ENCODE assay signal across 25 mouse cellular contexts in genomic region chr11:29986257-29986656, GRCm38 (mm10). TPM values are rescaled to one million over a fixed set of nuclear protein-coding genes. Genes with fewer than 3 reads are reported as not detected.
DNase-seq lines count a peak whose midpoint lies in the region; ATAC-seq and TF ChIP-seq lines count a peak whose summit lies in the region.
"Had no signal": no experiment of that assay in that cellular context is flagged by ENCODE, and none has a peak within 500 bp of the region (broad histone marks: within the 10 kb centered on the region; RNA-seq: fewer than 3 reads in every experiment).

No protein-coding gene starts in this region.

- peak; percentile 8 for DNase-seq in liver, adult 2 months (ENCODE audit: extremely low read depth, low read depth, low spot score)
- DNase-seq in A20 (ENCODE audit: low read depth, low spot score), result peak; percentile 4
- DNase-seq in yolk sac, embryonic 10.5 days (ENCODE audit: low spot score), result no peak
- DNase-seq: adrenal gland, postnatal 14 days; cerebellum, adult 2 months; cerebellum, postnatal 10 days; embryo, embryonic 11 days; gastrocnemius, postnatal 10 days; heart, adult 2 months; heart, postnatal 14 days had no signal

- H3K4me3 ChIP-seq in liver, adult 2 months (ENCODE audit: insufficient read depth, low read depth, low read length), result no peak overlapping the region
- no peak overlapping the region for H3K4me3 ChIP-seq in liver, embryonic 12.5 days
- H3K4me3 ChIP-seq: embryonic facial prominence, embryonic 15.5 days; erythroblast, embryonic 14.5 days; forebrain, embryonic 10.5 days; heart, adult 2 months; heart, embryonic 15.5 days had no signal

- H3K4me2 ChIP-seq in liver, embryonic 12.5 days, result no peak overlapping the region
- H3K4me2 ChIP-seq: embryonic facial prominence, embryonic 15.5 days; heart, embryonic 11.5 days; heart, embryonic 15.5 days; hindbrain, embryonic 14.5 days had no signal

- no peaks in the 10 kb centered on the region for H3K36me3 ChIP-seq in liver, adult 2 months (ENCODE audit: control insufficient read depth, insufficient read depth, low read length)
- H3K36me3 ChIP-seq in liver, embryonic 12.5 days, result no peaks in the 10 kb centered on the region
- H3K36me3 ChIP-seq: embryonic facial prominence, embryonic 15.5 days; forebrain, embryonic 10.5 days; G1E; heart, embryonic 15.5 days had no signal

- H3K27ac ChIP-seq in liver, adult 2 months (replicated peaks; ENCODE audit: insufficient read depth, low read depth, low read length), result no peak overlapping the region
- H3K27ac ChIP-seq in liver, embryonic 12.5 days, result no peak overlapping the region
- H3K27ac ChIP-seq: embryonic facial prominence, embryonic 15.5 days; forebrain, embryonic 10.5 days; heart, adult 2 months; heart, embryonic 15.5 days; hindbrain, embryonic 14.5 days had no signal

- H3K27me3 ChIP-seq in liver, adult 2 months (ENCODE audit: control insufficient read depth, insufficient read depth, low read length), result no peaks in the 10 kb centered on the region
- no peaks in the 10 kb centered on the region for H3K27me3 ChIP-seq in liver, embryonic 12.5 days (replicated peaks)
- H3K27me3 ChIP-seq: embryonic facial prominence, embryonic 15.5 days; heart, embryonic 15.5 days; Patski had no signal

- WGBS in liver, adult 2 months, result 64% methylated on average over 2 of the region's 2 CpGs
- WGBS in liver, embryonic 12.5 days (ENCODE audit: insufficient replicate concordance), result 54% methylated on average over 2 of the region's 2 CpGs

- no peaks in the 10 kb centered on the region for H3K79me2 ChIP-seq in liver, adult 2 months (ENCODE audit: control insufficient read depth, insufficient read depth, low read length)

- no peaks in the 10 kb centered on the region for H3K4me1 ChIP-seq in liver, adult 2 months (ENCODE audit: control insufficient read depth, insufficient read depth, low read length)
- no peaks in the 10 kb centered on the region for H3K4me1 ChIP-seq in liver, embryonic 12.5 days
- H3K4me1 ChIP-seq: embryonic facial prominence, embryonic 15.5 days; forebrain, embryonic 10.5 days; heart, embryonic 15.5 days had no signal

- H3K9ac ChIP-seq in liver, adult 2 months (ENCODE audit: low read depth, low read length), result no peak overlapping the region
- H3K9ac ChIP-seq in liver, embryonic 12.5 days, result no peak overlapping the region
- H3K9ac ChIP-seq: embryonic facial prominence, embryonic 15.5 days; heart, embryonic 15.5 days; hindbrain, embryonic 14.5 days had no signal

- ATAC-seq in liver, embryonic 12.5 days, result no peak
- peak; percentile 60 for ATAC-seq in common myeloid progenitor, adult 5-6 weeks (replicated peaks; ENCODE audit: low read depth, poor library complexity, severe bottlenecking)
- ATAC-seq in megakaryocyte progenitor cell, adult 5-6 weeks (replicated peaks; ENCODE audit: poor library complexity), result peak; percentile 91
- no peak for ATAC-seq in inflammation-experienced regulatory T-cells, adult 6 months
- ATAC-seq in frontal cortex, adult (ENCODE audit: low TSS enrichment), result no peak
- ATAC-seq: activated CD4-positive, CD25-positive, alpha-beta regulatory T cell, adult 4 months; forebrain, embryonic 14.5 days; Patski had no signal

- H3K9me3 ChIP-seq in liver, embryonic 12.5 days (replicated peaks), result no peaks in the 10 kb centered on the region
- H3K9me3 ChIP-seq: embryonic facial prominence, embryonic 15.5 days; forebrain, embryonic 10.5 days; G1E; heart, embryonic 15.5 days had no signal

- TF ChIP-seq CTCF in liver, adult 2 months (IDR thresholded peaks at IDR 0.05; ENCODE audit: low read depth, low read length), result no peak

- TF ChIP-seq POLR2A in liver, adult 2 months (IDR thresholded peaks at IDR 0.05; ENCODE audit: extremely low read depth, insufficient read depth, low read length), result no peak

RNA-seq across cellular contexts. Expression of gene Eml6, which starts 39.6 kb away (rescaled TPM):
- 2.3 and 2.5 TPM in 2 replicates for total RNA-seq in liver, adult 2 months (2014; rRNA removed)
- 0.12 and 0.17 TPM in 2 replicates for polyA plus RNA-seq in liver, adult 2 months (2012; rRNA removed)
- 0.15 and 0.25 TPM in 2 replicates for polyA plus RNA-seq in liver, embryonic 12.5 days (2016; fragmentation: Nextera tagmentation; extraction: Ambion mirVana)
- 1.5 and 2.5 TPM in 2 replicates for total RNA-seq in common myeloid progenitor, adult 5-6 weeks (2017)
- total RNA-seq in megakaryocyte progenitor cell, adult 5-6 weeks (2015), result 0.49 and 0.51 TPM in 2 replicates
- total RNA-seq in megakaryocyte progenitor cell, adult 5-6 weeks (2017), result 0.71 and 1.2 TPM in 2 replicates
- 1 to 10 TPM in 2 of 3 experiments, under 1 TPM in 1; 0.45 to 1.7 (median 1.3) TPM for polyA plus RNA-seq in inflammation-experienced regulatory T-cells, adult 6 months (2017; shearing (Covaris generic))
- polyA plus RNA-seq: erythroblast, embryonic 14.5 days had no signal

Comparison
In these comparisons a context has a peak if more than half of its experiments do, and no peak if none do; other contexts are left out.
1. ATAC-seq: peak in common myeloid progenitor, adult 5-6 weeks (single experiment) and megakaryocyte progenitor cell, adult 5-6 weeks (single experiment); none in liver, embryonic 12.5 days (single experiment), inflammation-experienced regulatory T-cells, adult 6 months (single experiment) and frontal cortex, adult (single experiment).